Mouse (Mus musculus): ENCODE data around the gene Gm36210.

The Gm36210 gene

DNA sequence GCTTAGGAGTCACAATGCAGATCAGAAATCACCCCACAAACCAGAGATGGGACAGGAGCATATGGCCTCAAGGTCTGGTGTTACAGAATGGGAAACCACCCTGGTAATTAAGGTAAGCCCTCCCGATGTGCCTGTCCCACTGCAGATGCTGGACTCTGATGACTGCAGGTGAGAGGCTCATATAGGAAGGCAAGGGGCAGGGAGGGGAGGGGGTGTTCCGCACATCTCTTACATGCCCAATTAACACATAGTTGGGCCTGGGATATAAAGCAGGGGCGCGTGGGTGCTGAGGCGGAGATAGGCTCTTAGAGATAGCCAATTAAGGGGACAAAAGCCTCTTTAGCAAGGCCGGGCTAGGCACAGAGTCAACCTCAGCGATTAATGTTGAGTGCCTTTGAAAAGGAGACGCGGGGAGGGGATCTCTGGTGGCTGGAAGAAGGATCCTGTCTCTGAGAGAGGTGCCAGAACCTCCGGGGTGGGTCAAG is at the start of gene Gm36210:
Gene Gm36210, minus strand, starts transcription at position 51 of the 485 bp plus-strand sequence.
- DNase-seq: no peak

DNA sequence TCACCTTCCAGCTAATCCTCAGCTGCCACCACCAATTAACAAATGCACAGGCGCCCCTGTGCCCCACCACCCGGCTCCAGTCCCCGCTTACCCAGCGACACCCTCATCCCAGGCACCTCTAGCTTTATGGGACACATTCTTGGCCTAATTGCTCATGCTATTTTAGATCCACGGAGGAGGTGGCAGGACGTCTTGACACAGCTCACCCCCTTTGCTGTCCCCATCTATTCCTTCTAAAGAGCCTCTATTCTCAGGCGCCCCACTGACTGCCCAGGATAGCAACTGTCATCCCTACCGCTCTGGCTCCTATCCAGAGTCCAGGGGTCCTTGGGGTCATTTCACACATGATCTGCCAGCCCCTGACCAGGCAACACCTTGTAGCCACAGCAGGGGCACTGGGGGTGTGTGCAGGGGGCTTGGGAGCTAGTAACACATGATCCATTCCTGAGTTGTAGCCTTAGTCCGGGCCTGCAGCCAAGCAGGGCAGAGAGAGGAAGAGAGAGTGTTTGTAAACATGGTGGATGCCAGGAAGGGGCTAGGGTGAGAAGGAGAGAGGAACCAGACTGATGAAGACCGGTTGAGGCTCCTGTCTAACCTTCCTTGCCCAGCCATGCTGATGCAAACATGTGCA is 47.6 kb upstream of the Gm36210 start:
- DNase-seq: peak; percentile 45

DNA sequence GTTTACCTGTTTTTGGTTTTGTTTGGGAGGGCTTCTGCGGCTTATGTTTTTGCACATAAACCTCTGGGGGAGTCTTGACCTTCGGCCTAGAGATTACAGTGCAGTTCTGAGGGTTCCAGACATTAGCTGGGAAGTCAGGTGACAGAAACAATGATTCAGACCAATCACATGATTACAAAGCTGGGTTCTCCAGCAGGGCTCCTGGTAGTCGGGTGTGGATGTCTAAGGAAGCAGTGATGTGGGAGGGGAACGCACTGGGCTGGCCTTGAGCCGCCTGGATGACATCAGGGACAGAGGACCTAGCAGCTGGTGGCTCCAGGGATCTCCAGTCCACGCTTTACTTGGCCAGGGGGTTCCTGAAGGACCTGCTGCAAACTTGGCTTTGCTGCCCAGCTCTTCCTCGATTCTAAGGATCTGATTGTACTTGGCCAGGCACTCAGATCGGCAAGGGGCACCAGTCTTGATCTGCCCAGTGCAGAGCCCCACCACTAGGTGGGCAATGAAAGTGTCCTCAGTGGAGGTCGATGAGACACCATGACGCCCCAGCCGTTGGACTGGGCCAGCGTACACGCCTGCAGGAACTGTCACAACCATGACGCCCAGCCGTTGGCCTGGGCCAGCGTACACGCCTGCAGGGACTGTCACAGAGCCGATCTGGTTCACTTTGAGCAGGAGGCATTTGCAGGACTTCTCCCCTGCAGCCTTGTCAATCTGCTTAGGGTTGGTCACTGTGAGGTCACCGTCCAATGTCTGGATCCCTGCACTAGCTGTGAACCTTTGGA is 44.4 kb upstream of the Gm36210 start:
- no peak for DNase-seq

DNA sequence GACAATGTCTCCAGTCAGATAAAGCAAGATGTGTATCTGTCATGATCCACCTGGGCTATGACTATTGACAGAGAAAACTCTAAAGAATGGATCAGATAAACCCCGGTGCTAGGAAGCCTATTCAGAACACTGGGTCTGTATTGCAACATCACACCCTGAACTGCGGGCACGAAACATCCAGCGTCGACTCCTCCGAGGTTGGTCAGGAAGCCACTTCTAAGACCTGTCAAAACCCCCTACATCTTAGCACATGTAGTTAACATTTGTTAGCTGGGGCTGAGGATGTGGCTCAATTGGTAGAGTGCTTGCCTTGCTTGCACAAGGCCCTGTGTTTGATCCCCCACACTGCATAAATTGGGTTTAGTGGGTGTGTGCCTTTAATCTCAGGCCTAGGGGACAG is 42.1 kb upstream of the Gm36210 start:
- no peak for DNase-seq

DNA sequence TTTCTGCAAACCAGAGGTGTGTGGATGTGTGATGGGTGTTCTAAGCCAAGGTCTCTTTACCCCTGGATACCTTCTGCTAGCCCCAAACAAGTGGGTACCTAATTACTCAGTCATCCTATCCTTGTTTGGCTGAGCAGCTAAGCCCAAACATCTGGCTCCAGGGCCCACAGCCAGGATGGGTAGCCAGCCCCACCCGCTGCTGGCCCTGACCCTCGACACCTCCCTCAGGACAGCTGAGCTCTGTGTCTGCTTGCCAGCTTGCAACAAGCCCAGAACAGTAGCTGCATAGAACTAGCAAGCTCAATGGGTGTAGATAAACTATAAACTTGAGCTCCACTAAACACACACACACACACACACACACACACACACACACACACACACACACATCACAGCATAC is 41.5 kb upstream of the Gm36210 start:
- DNase-seq: peak; percentile 64

DNA sequence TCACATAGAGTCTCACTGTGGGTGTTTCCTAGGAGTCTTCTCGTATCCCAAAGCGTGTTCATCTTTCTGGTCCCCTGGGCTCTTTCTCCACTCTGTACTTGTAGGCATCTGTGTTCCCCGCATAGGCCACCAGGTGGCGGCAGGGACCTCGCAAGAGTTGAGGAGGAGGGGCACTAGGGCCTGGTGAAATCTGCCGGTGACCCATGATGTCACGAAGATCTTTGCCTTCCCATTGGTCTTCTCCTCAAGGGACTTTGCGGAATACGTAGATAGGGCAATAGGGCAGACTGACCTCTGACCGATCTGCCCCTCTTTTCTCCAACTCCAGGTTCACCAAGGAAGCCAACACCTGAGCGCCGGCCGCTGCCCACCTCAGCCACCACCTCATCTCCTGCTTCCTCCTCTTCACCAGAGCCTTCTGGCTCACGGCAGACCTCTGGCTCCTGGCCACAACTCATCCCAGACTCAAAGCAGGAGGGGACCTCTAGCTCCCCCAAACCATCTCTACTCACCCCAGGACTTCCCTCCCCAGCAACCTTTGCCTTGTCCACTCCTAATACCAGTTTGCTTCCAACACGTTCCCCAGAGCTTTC is 37.0 kb upstream of the Gm36210 start:
- peak; percentile 97 for DNase-seq

DNA sequence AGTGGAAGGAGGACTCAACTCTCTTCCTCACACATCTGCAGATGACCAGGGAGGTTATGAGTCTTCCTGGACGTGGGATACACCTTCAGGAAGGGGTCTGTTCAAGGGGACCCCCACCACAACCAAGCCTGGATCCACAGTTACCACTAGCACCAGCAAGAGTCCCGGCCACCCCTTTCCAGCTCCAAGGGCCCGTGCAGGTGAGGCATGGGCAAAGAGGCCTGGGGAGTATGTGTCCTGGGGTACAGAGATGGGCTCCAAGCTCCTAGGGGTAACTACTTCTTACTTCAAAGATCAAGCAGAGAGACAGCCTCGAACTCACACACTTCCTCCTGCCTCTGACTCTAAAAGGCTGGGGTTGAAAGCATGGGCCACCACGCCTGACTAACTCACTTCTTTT is 36.4 kb upstream of the Gm36210 start:
- DNase-seq: no peak

DNA sequence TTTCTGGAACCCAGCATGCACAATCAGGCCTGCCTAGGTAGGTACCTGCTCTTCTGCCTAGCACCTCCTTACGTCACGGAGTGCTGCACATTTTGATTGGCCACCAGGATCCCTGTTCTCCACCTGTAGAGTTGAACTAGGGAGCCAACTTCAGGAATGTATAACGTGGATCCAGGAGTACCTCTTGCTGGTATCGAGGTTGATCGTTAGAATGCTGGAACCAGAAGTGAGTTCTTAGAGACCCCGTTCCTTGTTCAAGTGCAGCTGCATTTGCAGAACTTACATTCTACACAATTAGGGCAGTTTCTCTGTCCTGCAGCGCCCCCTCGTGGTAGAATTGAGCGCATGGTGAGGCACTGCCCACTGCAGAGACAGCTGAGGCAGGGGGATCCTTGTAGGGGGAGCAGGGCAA is 33.8 kb upstream of the Gm36210 start:
- DNase-seq: peak; percentile 89

DNA sequence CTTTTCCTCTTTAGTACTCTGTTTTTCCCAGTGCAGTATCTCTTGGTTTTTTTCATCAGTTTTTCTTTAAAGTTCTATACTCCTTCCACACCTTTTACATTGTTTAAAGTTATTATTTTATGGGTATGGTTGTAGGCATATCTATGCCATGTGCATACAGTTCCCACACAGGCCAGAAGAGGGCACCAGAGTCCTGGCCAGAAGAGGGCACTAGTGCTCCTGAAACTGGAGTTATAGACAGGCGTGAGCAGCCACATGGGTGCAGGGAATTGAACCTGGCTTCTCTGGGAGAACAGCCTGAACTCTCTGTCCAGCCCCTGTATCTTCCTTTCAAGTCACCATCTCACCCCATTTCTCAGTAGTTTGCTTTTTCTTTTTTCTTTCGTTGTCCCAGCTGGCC is 32.1 kb upstream of the Gm36210 start:
- DNase-seq: peak; percentile 87

DNA sequence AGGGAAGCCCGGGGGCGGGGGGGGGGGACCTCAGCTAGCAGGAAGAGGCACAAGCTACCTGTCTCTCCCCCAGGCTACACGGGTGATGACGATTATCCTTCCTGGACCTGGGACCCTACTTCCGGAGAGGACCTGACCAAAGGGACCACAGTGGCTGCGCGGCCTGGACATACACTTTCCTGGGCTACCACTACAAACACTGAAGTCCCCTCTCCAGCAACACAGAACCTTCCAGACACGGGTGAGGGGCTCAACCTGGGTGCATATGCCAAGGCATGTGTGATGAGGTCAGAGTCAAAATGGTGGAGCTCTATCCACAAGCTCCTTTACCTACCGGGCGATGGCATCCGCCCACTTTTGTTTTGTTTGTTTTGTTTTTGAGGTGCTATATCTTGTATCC is 31.1 kb upstream of the Gm36210 start:
- no peak for DNase-seq

DNA sequence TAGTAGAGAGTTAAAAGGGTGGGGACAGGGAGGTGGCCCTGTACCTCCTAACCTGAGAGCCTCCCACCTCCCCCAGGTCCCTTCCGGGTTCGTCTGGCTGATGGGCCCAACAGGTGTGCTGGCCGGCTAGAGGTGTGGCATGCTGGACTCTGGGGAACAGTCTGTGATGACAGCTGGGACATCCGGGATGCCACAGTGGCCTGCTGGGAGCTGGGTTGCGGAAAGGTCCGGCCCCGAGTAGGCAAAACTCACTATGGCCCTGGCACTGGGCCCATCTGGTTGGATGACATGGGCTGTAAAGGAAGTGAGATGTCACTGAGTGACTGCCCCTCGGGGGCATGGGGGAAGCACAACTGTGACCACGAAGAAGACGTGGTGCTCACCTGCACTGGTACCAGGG is 30.5 kb upstream of the Gm36210 start:
- DNase-seq: no peak

DNA sequence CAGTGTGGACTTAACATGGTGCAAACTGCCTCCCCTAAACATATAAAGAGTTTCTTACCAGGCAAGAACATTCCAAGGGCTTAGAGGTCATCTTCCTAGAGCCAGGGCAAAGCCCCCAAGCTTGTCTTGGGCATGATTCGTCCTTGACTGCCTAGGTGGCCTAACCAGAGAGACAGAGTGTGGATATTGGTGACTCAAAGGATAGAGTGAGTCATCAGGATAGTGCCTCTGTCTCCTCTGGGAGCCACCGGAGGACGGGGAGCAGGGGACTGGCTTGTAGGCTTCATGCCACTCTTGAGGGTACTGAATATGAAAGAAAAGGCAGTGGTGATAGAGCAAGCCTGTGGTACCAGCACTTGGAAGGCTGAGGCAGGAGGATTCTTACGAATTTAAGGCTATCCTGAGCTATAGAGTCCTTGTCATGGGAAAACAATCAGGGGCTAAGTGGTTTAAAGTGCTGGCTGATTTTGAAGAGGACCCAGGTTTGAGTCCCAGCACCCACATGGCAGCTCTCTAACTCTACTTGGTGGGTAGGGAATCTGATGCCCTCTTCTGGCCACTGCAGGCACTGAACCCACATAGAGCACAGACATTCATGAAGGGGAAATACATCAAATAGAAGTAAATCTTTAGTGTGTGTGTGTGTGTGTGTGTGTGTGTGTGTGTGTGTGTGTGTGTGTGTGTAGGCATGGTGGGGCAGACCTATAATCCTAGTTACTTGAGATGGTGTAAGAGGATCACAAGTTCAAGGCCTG is 28.0 kb upstream of the Gm36210 start:
- DNase-seq: no peak

DNA sequence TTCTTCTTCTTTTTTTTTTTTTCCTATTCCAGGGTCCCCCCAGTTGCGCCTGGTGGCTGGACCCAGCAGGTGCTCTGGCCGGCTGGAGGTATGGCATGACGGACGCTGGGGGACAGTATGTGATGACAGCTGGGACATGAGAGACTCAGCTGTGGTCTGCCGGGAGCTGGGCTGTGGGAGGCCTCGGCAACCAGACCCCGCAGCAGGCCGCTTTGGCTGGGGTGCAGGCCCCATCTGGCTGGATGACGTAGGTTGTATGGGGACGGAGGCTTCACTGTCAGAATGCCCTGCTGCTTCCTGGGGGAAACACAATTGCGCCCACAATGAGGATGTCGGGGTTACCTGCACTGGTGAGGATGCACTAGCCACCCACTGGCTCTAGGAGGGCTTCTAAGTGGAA is 26.8 kb upstream of the Gm36210 start:
- no peak for DNase-seq

DNA sequence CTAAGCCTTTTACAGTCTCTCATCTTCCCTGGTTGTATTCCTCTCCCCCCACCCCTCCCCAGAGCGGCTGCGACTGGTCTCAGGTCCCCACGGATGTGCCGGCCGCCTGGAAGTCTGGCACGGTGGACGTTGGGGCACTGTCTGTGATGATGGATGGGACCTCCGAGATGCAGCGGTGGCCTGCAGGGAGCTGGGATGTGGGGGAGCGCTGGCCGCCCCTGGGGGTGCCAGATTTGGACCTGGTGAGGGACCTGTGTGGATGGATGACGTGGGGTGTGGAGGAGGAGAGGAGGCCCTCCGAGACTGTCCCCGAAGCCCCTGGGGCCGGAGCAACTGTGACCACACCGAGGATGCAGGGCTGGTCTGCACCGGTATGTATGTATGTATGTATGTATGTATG is 22.0 kb upstream of the Gm36210 start:
- DNase-seq: no peak

DNA sequence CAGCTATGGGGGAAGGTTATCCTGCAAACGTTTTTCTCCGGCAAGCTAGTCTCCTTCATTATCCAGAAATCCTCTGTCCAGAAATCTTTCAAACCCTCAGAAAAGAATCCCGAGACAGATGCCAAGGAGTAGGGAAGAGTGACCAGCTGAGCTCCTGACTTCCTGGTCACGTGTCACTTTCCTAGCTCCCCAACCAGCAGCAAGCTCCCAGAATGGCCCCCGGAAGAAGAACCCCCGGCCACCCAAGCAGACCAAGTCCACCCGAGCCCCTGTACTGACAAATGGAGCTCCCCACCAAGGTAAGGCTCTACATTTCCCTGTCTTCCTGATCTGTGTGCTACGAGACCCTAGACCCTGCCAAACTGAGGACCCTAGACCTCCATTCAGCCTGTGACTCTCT is 21.4 kb upstream of the Gm36210 start:
- DNase-seq: no peak

DNA sequence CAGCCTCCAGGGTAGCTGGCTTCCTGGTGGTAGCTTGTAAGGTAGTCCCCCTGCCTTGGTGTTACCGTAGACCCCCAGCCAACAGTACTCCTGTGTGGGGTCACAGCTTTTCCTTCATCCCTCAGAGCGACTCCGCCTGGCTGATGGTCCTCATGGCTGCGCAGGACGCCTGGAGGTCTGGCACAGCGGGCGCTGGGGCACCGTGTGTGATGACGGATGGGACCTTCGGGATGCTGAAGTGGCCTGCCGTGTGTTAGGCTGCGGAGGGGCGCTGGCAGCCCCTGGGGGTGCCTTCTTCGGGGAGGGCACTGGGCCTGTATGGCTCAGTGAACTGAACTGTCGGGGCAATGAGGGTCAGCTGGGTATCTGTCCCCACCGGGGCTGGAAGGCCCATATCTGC is 20.5 kb upstream of the Gm36210 start:
- no peak for DNase-seq

DNA sequence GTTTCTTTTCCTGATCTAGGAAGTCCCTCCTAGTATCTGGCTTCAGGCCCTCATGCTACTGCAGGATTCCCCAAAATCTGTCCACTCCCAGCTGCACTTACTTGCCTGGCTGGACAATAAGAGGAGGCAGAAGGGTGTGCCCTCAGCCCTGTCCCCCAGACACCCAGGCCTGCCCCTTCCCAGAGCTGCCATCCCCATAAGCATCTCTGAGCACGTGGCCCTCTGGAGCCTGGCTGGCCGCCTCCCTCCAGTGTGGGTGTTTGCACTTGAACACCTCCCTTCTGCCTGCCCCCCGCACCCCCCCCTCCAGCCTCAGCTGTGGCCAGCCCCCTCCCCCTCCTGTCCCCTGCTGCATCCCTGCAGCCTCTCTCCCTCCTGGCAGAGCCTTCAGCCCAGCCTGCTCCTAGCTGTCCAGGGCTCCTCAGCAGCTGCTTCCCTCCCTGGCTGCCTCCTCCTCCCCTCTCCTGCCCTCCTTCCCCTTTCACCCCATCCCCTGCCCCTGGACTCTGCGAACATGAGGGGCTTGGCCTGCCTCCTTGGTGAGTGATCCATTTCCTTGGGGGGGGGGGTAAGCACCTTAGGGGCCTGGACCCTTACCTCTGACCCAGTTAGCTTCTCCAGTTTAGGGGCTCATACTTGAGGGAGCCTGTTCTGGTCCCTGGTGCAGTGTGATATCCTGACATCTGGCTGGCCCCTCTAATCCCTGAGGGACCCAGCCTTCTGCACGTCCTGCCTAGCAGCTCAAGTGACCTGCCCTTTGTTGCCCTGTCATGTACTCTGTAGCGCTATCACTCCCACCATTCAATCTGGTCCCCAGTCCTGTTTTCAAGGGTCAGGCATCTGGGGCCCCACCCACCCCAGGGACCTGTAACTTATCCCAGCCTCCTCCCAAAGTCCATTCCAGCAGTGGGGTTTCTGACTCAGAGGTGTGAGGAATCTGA is 19.4 kb upstream of the Gm36210 start, which contains the start of gene Ssc5d:
Gene Ssc5d, plus strand, starts transcription at position 345 of the 941 bp plus-strand sequence.
- DNase-seq: peak; percentile 51

DNA sequence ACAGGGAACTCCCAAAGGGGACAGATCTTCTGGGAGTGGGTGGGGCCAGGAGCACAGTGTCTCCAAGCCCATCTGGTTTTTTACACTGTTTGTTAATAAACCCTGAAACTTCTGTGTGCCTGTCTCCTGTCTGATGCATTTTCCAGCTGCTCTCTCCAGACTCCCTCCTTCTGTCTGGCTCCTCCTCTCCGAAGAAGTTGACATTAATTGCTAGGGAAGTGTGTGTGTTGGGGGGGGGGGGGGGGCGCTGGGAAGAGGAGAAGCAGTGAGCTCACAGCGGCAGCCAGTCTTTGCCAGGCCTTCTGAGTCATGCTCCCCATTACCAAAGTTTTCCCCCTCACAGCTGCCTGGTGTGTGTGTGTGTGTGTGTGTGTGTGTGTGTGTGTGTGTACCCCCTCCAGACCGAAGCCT is 18.6 kb upstream of the Gm36210 start:
- DNase-seq: peak; percentile 50

DNA sequence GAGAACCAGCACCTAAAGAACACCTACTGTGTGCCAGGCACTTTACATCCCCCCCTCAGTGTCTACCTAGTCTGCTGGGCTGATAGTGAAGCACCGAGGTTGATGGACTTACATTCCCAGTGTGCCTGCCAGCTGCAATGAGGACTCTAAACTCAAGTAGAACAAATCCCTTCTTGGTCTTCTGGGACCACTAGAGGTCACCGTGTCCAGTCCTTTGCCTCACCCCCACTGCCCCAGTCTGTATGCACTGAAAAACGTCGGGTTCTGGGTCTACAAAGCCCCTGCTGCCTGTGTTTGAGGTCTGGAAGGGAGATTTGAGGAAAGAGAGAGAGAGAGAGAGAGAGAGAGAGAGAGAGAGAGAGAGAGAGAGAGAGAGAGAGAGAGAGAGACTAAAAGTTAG is 18.2 kb upstream of the Gm36210 start:
- DNase-seq: no peak

DNA sequence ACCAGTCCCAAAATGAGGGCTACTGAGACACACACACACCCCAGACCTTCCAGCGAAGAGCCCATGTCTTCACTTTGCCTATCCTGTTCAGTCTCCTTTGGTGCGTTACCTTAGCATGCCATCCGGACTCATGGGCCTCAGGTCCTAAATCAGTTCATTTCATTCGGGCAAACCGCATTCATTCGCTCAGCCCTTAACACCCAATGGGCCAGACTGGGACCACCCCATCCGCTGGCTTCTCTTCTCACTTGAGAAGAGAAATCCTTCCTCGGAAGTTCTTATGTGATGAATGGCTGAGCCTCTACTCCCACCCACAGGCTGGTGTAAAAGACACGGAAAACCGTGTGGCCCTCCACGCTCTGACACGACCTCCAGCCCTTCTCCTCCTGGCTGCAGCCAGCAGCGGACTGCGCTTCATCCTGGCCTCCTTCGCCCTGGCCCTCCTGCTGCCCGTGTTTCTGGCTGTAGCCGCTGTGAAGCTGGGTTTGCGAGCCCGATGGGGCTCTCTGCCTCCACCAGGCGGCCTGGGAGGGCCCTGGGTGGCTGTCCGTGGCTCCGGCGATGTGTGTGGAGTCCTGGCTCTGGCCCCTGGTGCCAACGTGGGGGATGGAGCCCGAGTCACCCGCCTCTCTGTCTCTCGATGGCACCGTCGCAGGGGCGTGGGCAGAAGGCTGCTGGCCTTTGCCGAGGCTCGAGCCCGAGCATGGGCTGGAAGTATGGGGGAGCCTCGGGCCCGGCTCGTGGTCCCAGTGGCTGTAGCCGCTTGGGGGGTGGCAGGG is 17.5 kb upstream of the Gm36210 start:
- peak; percentile 41 for DNase-seq

DNA sequence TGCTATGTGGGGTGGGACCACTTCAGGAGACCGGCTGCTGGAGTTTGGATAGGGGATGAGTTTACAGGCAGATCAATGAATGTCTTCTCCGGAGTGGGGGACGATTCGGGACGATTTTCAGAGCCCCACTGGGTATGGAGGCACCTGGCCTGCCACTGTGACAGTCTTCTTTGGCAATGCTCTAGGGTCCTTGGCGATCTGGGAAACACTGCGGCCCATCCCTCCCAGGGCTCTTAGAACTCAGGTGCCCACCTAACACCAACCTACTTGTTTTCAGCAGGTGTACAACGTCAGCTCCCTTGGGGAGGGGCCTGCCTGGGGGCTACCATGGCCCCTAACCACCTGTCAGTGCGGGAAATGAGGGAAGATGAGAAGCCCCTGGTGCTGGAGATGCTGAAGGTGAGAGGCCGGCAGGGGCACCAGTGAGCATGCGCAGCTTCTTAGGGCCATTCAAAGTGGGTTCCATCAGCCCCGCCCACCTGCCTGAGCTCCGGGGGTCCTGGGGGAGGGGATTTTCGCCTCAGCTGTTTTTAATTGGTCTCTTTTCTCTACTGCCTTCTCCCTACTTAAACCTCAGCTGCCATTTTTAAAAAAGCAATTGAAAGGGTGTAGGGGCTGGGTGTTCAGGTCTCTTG is 16.7 kb upstream of the Gm36210 start:
- DNase-seq: no peak
